Mouse (Mus musculus) heart, embryonic 12.5 days (tissue): ENCODE measurements around the gene Gm20388. TPM values are rescaled to one million over a fixed set of nuclear protein-coding genes. Genes with fewer than 3 reads are reported as not detected.

Experiments
- ATAC-seq: fragments of 200-750 bp; cut with Nextera tagmentation; 2 replicates; pipeline ENCODE4 v1.8.0; 2017; ENCODE audit warnings: moderate TSS enrichment, moderate library complexity; ENCODE audit not compliant: insufficient number of reproducible peaks, low FRiP score
- H3K27ac ChIP-seq: fragments of 300-500 bp; sonication (generic); 2 replicates; pipeline ENCODE4 v1.5.1; 2016; ENCODE audit warnings: mild to moderate bottlenecking, moderate library complexity; ENCODE audit not compliant: poor library complexity, severe bottlenecking
- H3K27me3 ChIP-seq: fragments of 300-500 bp; sonication (generic); replicated peaks from 2 replicates; pipeline ENCODE4 v1.6.1; 2016; ENCODE audit warnings: mild to moderate bottlenecking, moderate library complexity
- H3K36me3 ChIP-seq: fragments of 300-500 bp; sonication (generic); 2 replicates; pipeline ENCODE4 v1.6.1; 2016; ENCODE audit warnings: mild to moderate bottlenecking, moderate library complexity
- H3K4me1 ChIP-seq: fragments of 300-500 bp; sonication (generic); replicated peaks from 2 replicates; pipeline ENCODE4 v1.6.1; 2016; ENCODE audit warnings: mild to moderate bottlenecking
- H3K4me2 ChIP-seq: fragments of 300-500 bp; sonication (generic); 2 replicates; pipeline ENCODE4 v1.6.1; 2016; ENCODE audit warnings: mild to moderate bottlenecking, moderate library complexity
- H3K4me3 ChIP-seq: fragments of 300-500 bp; sonication (generic); 2 replicates; pipeline ENCODE4 v1.5.1; 2016; ENCODE audit warnings: mild to moderate bottlenecking
- H3K9ac ChIP-seq: fragments of 300-500 bp; sonication (generic); 2 replicates; pipeline ENCODE4 v1.6.1; 2016; ENCODE audit warnings: mild to moderate bottlenecking, moderate library complexity
- H3K9me3 ChIP-seq: fragments of 300-500 bp; sonication (generic); replicated peaks from 2 replicates; pipeline ENCODE4 v1.6.1; 2016; ENCODE audit warnings: mild to moderate bottlenecking, moderate library complexity
- whole genome bisulfite sequencing: fragments of 180-500 bp; shearing (Covaris S2); methylation state at CpG from one replicate; pipeline ENCODE4 v1.1.7; 2016; 5-methylcytosine and 5-hydroxymethylcytosine counted together
- polyA plus RNA-seq: library from polyadenylated mRNA; unstranded; fragments of >200 nt; fragmentation: Nextera tagmentation; extraction: Ambion mirVana; gene quantifications from 2 replicates; pipeline ENCODE4 v1.2.1, GENCODE M21; 2016

The Gm20388 gene
- polyA plus RNA-seq, 1 experiment from 2014 or later: not detected

- no peak overlapping the region for H3K27ac ChIP-seq
- no peaks in the 10 kb centered on the region for H3K9me3 ChIP-seq
- no peaks in the 10 kb centered on the region for H3K36me3 ChIP-seq
- no peak for ATAC-seq
- WGBS: 38% methylated on average over 5 of the region's 5 CpGs
- H3K4me1 ChIP-seq: peaks cover 32% of the 10 kb centered on the region
- H3K4me3 ChIP-seq: no peak overlapping the region
- 0 out of 2 replicates have a peak overlapping the region, but pooled peaks have one; percentile 21 for H3K9ac ChIP-seq
- H3K27me3 ChIP-seq: peaks cover 15% of the 10 kb centered on the region
- H3K4me2 ChIP-seq: no peak overlapping the region
These were observed 2169.7 kb downstream of the Gm20388 start for GRCm38 (mm10) chr8:122080347-122080746.

- no peak overlapping the region for H3K27ac ChIP-seq
These were observed 2172.8 kb downstream of the Gm20388 start for GRCm38 (mm10) chr8:122083401-122083800.

GRCm38 (mm10) chr8:122084145-122084544 lies 2173.5 kb downstream of the Gm20388 start:
- no peak overlapping the region for H3K9ac ChIP-seq
- no peaks in the 10 kb centered on the region for H3K9me3 ChIP-seq
- H3K4me1 ChIP-seq: peaks cover 13% of the 10 kb centered on the region
- no peak overlapping the region for H3K4me2 ChIP-seq
- no peaks in the 10 kb centered on the region for H3K36me3 ChIP-seq
- no peak for ATAC-seq
- WGBS: 73% methylated on average over 3 of the region's 3 CpGs
- no peak overlapping the region for H3K4me3 ChIP-seq
- H3K27me3 ChIP-seq: peaks cover 6% of the 10 kb centered on the region; the same call in 1 of the 2 replicates
- H3K27ac ChIP-seq: no peak overlapping the region

More at GRCm38 (mm10) chr8:122083401-122083800, 2172.8 kb downstream of the Gm20388 start:
- Histone ChIP-seq H3K4me1 (peaks cover 17% of the 10 kb centered on the region), H3K9me3 (no peaks in the 10 kb centered on the region), H3K27me3 (peaks cover 6% of the 10 kb centered on the region; the same call in 1 of the 2 replicates), H3K4me2 (no peak overlapping the region), H3K36me3 (no peaks in the 10 kb centered on the region), H3K9ac (no peak overlapping the region), H3K4me3 (no peak overlapping the region)
- WGBS: 58% methylated on average over 6 of the region's 6 CpGs
- ATAC-seq: no peak

GRCm38 (mm10) chr8:122084726-122085410 lies 2174.2 kb downstream of the Gm20388 start:
- WGBS: 71% methylated on average over 15 of the region's 15 CpGs
- peaks cover 3% of the 10 kb centered on the region; the same call in 1 of the 2 replicates for H3K27me3 ChIP-seq
- H3K9me3 ChIP-seq: no peaks in the 10 kb centered on the region
- H3K9ac ChIP-seq: no peak overlapping the region
- no peak overlapping the region for H3K4me3 ChIP-seq
- H3K27ac ChIP-seq: no peak overlapping the region
- no peak overlapping the region for H3K4me2 ChIP-seq
- 0 out of 2 replicates have a peak, but pooled peaks have one; percentile 34 for ATAC-seq
- H3K4me1 ChIP-seq: peaks cover 13% of the 10 kb centered on the region
- H3K36me3 ChIP-seq: no peaks in the 10 kb centered on the region

GRCm38 (mm10) chr8:122086064-122086463 lies 2175.4 kb downstream of the Gm20388 start:
- no peaks in the 10 kb centered on the region for H3K36me3 ChIP-seq
- no peak overlapping the region for H3K27ac ChIP-seq
- H3K27me3 ChIP-seq: peaks cover 3% of the 10 kb centered on the region; the same call in 1 of the 2 replicates
- H3K4me2 ChIP-seq: no peak overlapping the region
- H3K9ac ChIP-seq: no peak overlapping the region
- H3K4me3 ChIP-seq: no peak overlapping the region
- no peak for ATAC-seq
- peaks cover 7% of the 10 kb centered on the region for H3K4me1 ChIP-seq
- no peaks in the 10 kb centered on the region for H3K9me3 ChIP-seq
- WGBS: 81% methylated on average over 12 of the region's 12 CpGs

DNA sequence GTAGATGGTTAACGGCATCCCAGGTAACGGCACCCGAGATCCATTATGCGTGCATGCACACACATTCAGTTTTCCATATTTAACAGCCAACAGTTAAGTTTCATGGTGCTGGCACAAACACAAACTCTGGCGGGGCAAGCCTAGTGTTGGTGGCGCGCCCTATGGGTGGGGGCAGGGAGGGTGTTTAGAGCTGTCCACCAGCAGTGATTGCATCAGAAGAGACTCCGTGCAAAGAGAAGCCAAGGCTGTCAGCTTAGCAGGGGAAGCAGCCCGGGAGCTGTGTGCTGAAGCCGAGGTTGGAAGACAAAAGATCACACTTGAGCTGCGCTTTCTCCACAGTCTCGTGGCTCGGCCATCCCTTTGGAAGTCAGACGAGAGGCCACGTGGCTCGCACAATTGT lies 2178.0 kb downstream of the Gm20388 start:
- H3K9ac ChIP-seq: no peak overlapping the region
- H3K36me3 ChIP-seq: no peaks in the 10 kb centered on the region
- no peaks in the 10 kb centered on the region for H3K9me3 ChIP-seq
- no peak for ATAC-seq
- peaks cover 3% of the 10 kb centered on the region; the same call in 1 of the 2 replicates for H3K27me3 ChIP-seq
- H3K27ac ChIP-seq: no peak overlapping the region
- H3K4me3 ChIP-seq: no peak overlapping the region
- 81% methylated on average over 16 of the region's 16 CpGs for WGBS
- H3K4me1 ChIP-seq: peaks cover 1% of the 10 kb centered on the region; the same call in 1 of the 2 replicates
- H3K4me2 ChIP-seq: no peak overlapping the region

DNA sequence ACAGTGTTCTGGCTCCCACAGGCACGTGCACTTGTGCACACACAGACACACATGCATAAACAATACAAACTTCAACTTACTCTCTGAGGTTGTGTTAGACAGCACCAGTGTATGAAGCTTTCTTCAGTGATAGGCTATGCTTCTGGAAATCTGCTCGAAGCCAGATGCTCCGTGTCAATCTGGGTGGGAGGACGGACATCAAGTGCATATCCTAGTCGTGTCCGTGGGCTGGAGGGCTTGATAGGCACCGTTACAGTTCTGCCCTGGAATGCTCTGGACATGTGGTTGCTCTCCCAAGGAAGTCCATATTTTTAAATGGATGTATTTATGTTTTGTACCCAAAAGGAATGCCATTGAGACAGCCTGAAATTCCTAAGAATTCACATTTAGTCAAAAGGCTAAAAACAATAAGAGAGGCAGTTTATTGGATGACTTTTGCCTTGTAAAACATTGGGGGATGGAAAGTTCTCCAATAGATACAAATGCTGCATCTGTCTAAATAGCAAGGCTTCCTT lies 2178.6 kb downstream of the Gm20388 start:
- Histone ChIP-seq H3K4me1 (no peaks in the 10 kb centered on the region), H3K27ac (no peak overlapping the region), H3K9me3 (no peaks in the 10 kb centered on the region), H3K9ac (no peak overlapping the region), H3K4me2 (no peak overlapping the region), H3K4me3 (no peak overlapping the region), H3K36me3 (no peaks in the 10 kb centered on the region), H3K27me3 (peaks cover 3% of the 10 kb centered on the region; the same call in 1 of the 2 replicates)
- 81% methylated on average over 7 of the region's 7 CpGs for WGBS
- no peak for ATAC-seq

GRCm38 (mm10) chr8:122092476-122092875 lies 2181.8 kb downstream of the Gm20388 start:
- H3K36me3 ChIP-seq: no peaks in the 10 kb centered on the region
- no peak overlapping the region for H3K4me2 ChIP-seq
- no peak overlapping the region for H3K4me3 ChIP-seq
- WGBS: 78% methylated on average over 5 of the region's 5 CpGs
- H3K9me3 ChIP-seq: no peaks in the 10 kb centered on the region
- H3K27ac ChIP-seq: no peak overlapping the region
- no peaks in the 10 kb centered on the region for H3K4me1 ChIP-seq
- no peak for ATAC-seq
- H3K9ac ChIP-seq: no peak overlapping the region
- no peaks in the 10 kb centered on the region for H3K27me3 ChIP-seq

DNA sequence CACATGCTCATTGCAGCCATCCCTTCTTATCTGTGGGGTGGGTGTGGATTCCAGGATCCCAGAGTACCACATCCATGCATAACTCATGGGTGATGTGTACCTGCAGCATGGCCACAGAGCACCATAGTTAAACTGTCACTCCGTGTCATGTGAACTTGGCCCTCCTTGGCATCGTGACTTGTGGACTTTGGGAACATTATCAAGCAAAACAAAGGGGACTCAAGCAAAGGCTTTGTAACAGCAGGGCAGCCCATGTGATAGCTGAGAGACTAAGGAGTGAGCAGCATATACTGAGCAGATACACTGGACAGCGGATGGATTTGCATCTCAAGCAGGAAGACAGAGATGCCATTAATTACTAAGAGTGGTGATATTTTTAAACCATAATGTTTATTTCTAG lies 2188.1 kb downstream of the Gm20388 start:
- no peak overlapping the region for H3K9ac ChIP-seq
- H3K27me3 ChIP-seq: no peaks in the 10 kb centered on the region
- no peaks in the 10 kb centered on the region for H3K36me3 ChIP-seq
- H3K27ac ChIP-seq: no peak overlapping the region
- no peaks in the 10 kb centered on the region for H3K9me3 ChIP-seq
- WGBS: 75% methylated on average over 3 of the region's 3 CpGs
- ATAC-seq: no peak
- H3K4me1 ChIP-seq: peaks cover 29% of the 10 kb centered on the region
- no peak overlapping the region for H3K4me2 ChIP-seq
- no peak overlapping the region for H3K4me3 ChIP-seq

DNA sequence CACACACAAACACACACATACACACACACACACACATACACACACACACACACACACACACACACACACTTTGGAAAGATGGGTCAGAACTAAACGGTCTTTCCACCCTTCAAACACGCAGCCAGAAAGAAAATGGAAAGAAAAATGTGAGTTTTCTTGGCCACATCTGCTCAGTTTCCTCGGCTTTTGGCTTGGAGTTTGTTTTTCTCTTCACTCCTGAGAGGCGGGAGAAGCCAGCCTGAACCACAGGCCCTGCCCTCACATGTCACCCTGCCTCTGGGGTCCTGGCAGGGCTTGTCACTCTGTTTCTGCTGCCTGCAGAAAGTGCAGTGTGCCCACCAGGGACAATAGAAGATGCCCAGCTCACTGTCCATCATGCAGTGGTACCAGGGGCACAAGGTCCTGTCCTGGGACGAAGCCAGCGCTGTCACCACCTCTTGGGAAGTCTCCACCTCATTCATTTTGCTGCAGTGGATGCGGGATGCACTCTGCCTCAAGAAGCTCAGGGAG lies 2189.1 kb downstream of the Gm20388 start:
- H3K27ac ChIP-seq: no peak overlapping the region
- no peaks in the 10 kb centered on the region for H3K9me3 ChIP-seq

GRCm38 (mm10) chr8:122101816-122102215 lies 2191.2 kb downstream of the Gm20388 start:
- H3K36me3 ChIP-seq: no peaks in the 10 kb centered on the region
- WGBS: 57% methylated on average over 5 of the region's 5 CpGs
- no peak overlapping the region for H3K4me3 ChIP-seq
- H3K27ac ChIP-seq: no peak overlapping the region
- H3K4me1 ChIP-seq: peaks cover 56% of the 10 kb centered on the region
- H3K4me2 ChIP-seq: no peak overlapping the region
- H3K9ac ChIP-seq: no peak overlapping the region
- H3K27me3 ChIP-seq: no peaks in the 10 kb centered on the region
- ATAC-seq: no peak
- H3K9me3 ChIP-seq: no peaks in the 10 kb centered on the region

More for the DNA sequence above, 2189.1 kb downstream of the Gm20388 start:
- H3K4me3 ChIP-seq: no peak overlapping the region
- H3K36me3 ChIP-seq: no peaks in the 10 kb centered on the region
- no peak for ATAC-seq
- H3K4me1 ChIP-seq: peaks cover 39% of the 10 kb centered on the region
- no peaks in the 10 kb centered on the region for H3K27me3 ChIP-seq
- 70% methylated on average over 7 of the region's 7 CpGs for WGBS
- H3K4me2 ChIP-seq: no peak overlapping the region
- H3K9ac ChIP-seq: no peak overlapping the region
